Mouse (Mus musculus): ENCODE data around the gene Gpr83. TPM values are rescaled to one million over a fixed set of nuclear protein-coding genes. Genes with fewer than 3 reads are reported as not detected.

Gene Gpr83
- polyA plus RNA-seq (2012), result not detected in 2 replicates

DNA sequence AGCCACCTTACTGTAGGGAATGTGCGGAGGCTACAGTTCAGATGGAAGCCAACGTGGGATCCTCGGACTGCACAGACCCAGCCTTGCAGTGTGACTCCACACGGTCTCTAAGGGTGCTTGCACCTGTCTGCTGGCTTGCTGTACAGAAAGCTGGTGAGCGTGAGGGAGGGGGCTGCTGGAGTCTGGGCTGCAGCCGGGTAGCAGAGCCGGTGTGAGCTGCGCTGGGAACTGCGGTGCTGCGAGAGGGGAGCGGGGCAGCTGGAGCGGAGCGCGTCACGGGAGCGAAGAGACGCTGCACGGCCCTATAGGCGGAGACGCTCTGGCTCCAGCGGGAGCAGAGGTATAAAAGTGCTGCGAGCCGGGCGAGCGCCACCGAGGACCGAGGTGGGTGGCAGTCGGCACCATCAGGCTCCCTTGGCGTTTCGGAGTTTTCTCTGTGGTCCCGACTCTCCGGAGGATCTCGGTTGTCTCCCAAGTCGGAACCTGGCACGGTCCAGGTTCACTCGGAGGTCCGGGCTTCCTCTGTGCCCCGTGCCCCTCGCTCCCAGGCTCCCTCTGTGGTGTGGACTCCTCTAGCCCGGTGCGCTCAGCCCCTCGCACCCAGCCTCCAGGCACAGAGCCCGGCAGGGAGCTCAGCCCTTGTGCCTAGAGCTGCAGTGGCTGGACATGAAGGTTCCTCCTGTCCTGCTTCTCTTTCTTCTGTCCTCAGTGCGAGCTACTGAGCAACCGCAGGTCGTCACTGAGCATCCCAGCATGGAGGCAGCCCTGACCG, at the start of gene Gpr83:
TSS of gene Gpr83 (plus strand) at position 343 of the 772 bp plus-strand sequence.
- Histone ChIP-seq H3K4me3 (replicated peaks) (no peak within 1 kb of the TSS), H3K27me3 (ENCODE audit: control insufficient read depth) (peaks cover 43% of the 10 kb centered on the region)

DNA sequence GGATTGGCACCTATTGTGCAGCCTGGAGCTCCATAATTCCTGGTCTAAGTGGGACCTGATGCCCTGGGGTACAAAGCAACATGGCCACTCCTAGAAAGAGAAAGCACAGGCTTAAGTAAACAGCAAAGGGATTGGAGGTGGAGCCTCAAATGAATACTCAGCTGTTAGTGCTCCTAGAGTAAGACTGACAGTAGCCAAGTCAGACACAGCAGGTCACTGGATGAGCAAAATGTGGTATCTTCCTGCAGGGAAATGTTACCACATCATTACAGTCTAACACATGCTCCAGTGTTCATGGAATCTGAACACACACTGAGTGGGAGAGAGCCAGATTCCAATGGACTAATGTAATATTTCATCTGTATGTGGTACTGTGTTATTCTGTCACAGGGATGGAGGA, 38.6 kb upstream of the Gpr83 start:
- Histone ChIP-seq H3K27me3 (ENCODE audit: control insufficient read depth) (no peaks in the 10 kb centered on the region), H3K36me3 (ENCODE audit: control insufficient read depth) (peaks cover 92% of the 10 kb centered on the region), H3K4me1 (ENCODE audit: control insufficient read depth) (no peaks in the 10 kb centered on the region), H3K9me3 (ENCODE audit: control insufficient read depth, low read length) (no peaks in the 10 kb centered on the region), H3K4me3 (replicated peaks) (no peak overlapping the region)
- no peak for TF ChIP-seq GATA1 (IDR thresholded peaks at IDR 0.05; ENCODE audit: low read length)
- no peak for TF ChIP-seq TAL1 (IDR thresholded peaks at IDR 0.05; ENCODE audit: low read length)

More for the DNA sequence above, at the start of gene Gpr83:
- Histone ChIP-seq H3K4me1 (ENCODE audit: control insufficient read depth) (no peaks in the 10 kb centered on the region), H3K36me3 (ENCODE audit: control insufficient read depth) (no peaks in the 10 kb centered on the region), H3K9me3 (ENCODE audit: control insufficient read depth, low read length) (no peaks in the 10 kb centered on the region)
- TF ChIP-seq TAL1 (IDR thresholded peaks at IDR 0.05; ENCODE audit: low read length) (no peak), GATA1 (IDR thresholded peaks at IDR 0.05; ENCODE audit: low read length) (no peak)

DNA sequence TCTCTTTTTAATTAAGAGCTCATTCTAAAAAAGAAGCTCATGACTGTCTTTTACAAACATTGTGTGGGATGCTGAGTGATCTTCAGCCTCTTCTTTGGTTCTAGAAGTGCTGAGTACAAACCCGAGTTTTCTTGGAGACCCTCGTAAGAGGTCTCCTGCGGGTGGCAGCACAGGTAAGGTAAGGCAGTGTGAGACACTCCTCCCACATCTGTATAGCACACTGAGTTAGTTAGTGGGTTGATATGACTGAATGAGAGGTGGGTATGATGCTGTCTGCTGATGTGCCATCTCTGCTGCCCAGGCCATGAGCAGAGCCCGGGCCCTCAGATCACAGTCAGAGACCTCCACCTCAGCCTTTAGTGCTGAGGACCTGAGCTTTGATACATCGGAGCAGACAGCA, 35.2 kb upstream of the Gpr83 start:
- Histone ChIP-seq H3K9me3 (ENCODE audit: control insufficient read depth, low read length) (no peaks in the 10 kb centered on the region), H3K4me3 (replicated peaks) (no peak overlapping the region), H3K36me3 (ENCODE audit: control insufficient read depth) (peaks cover 87% of the 10 kb centered on the region), H3K27me3 (ENCODE audit: control insufficient read depth) (no peaks in the 10 kb centered on the region), H3K4me1 (ENCODE audit: control insufficient read depth) (no peaks in the 10 kb centered on the region)
- no peak for TF ChIP-seq TAL1 (IDR thresholded peaks at IDR 0.05; ENCODE audit: low read length)
- no peak for TF ChIP-seq GATA1 (IDR thresholded peaks at IDR 0.05; ENCODE audit: low read length)

DNA sequence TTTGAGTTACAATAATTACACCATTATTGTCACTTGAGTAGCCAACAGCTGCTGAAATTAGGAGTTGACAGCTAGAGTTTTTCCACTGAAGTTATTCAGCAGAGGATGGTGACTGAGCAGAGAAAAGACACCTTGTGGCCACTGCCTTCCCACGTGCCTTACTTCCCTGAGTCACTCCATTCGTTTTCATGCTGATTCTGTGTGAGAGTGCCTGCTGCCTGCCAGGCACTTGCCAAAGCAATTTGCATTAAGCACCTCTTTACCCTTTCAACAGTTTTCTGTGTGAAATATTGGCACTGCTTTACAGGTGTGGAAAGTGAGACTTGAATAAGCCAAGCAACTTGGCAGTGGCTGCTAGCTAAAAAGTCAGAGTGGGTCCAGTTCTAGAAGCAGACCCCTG, 32.1 kb upstream of the Gpr83 start:
- H3K4me3 ChIP-seq (replicated peaks), result no peak overlapping the region
- no peaks in the 10 kb centered on the region for H3K9me3 ChIP-seq (ENCODE audit: control insufficient read depth, low read length)
- no peaks in the 10 kb centered on the region for H3K4me1 ChIP-seq (ENCODE audit: control insufficient read depth)
- H3K36me3 ChIP-seq (ENCODE audit: control insufficient read depth), result peaks cover 88% of the 10 kb centered on the region
- TF ChIP-seq GATA1 (IDR thresholded peaks at IDR 0.05; ENCODE audit: low read length) (no peak), TAL1 (IDR thresholded peaks at IDR 0.05; ENCODE audit: low read length) (no peak)
- H3K27me3 ChIP-seq (ENCODE audit: control insufficient read depth), result no peaks in the 10 kb centered on the region

DNA sequence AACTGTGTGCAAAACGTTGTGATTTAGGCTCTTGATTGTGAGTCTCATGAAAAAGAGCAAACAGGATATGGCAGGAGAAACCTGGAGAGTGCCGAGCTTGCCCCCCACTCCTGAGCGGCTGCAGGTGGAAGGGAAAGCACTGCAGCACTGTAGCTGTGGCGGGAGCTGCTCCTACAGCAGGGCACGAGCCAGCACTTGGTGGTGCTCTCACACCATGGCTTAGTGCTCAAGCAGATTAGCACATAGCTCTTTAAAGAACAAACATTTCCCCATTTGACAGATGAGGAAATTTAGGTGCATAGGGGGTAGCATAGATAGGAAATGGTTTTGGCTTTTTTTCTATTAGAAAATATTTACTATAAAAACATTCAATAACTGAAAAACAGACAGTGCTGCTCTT, 28.0 kb upstream of the Gpr83 start:
- Histone ChIP-seq H3K4me1 (ENCODE audit: control insufficient read depth) (no peaks in the 10 kb centered on the region), H3K4me3 (replicated peaks) (no peak overlapping the region), H3K9me3 (ENCODE audit: control insufficient read depth, low read length) (no peaks in the 10 kb centered on the region), H3K27me3 (ENCODE audit: control insufficient read depth) (no peaks in the 10 kb centered on the region), H3K36me3 (ENCODE audit: control insufficient read depth) (peaks cover 91% of the 10 kb centered on the region)
- TF ChIP-seq GATA1 (IDR thresholded peaks at IDR 0.05; ENCODE audit: low read length) (no peak), TAL1 (IDR thresholded peaks at IDR 0.05; ENCODE audit: low read length) (no peak)

DNA sequence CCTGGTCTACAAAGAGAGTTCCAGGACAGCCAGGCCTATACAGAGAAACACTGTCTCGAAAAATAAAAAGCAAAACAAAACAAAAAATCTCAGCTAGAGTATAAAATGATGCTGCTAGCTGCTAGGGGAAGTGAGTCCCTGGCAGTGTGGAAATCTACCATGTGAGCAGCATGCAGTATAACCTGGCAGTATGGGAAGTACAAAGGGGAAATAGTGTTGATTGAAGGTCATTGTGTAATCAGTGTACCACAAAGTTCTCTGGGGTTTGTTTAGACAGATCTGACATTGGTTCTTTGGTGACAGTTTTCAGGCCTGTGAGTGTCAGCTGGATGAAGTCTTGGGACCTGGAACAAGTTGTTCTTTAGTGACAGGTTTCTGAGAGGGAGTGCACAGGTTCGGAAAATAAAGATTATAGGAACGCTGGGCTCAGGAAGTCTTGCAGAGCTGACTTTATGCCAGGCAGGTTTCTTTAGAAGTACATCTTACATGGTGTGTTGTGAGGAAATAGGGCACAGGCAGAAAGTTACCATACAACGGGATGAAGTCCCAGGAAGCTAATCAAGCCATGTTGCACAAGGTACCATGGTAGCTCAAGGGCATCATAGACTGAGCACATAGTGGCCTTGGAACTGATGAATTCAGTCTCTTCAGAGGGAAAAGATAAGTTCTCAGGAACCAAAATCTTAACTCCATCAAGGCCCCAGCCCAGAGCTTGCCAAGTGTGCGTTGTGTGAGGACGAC, 24.5 kb upstream of the Gpr83 start:
- TF ChIP-seq TAL1 (IDR thresholded peaks at IDR 0.05; ENCODE audit: low read length) (no peak), GATA1 (IDR thresholded peaks at IDR 0.05; ENCODE audit: low read length) (no peak)
- Histone ChIP-seq H3K4me1 (ENCODE audit: control insufficient read depth) (no peaks in the 10 kb centered on the region), H3K27me3 (ENCODE audit: control insufficient read depth) (no peaks in the 10 kb centered on the region), H3K36me3 (ENCODE audit: control insufficient read depth) (peaks cover 71% of the 10 kb centered on the region), H3K9me3 (ENCODE audit: control insufficient read depth, low read length) (no peaks in the 10 kb centered on the region), H3K4me3 (replicated peaks) (no peak overlapping the region)

DNA sequence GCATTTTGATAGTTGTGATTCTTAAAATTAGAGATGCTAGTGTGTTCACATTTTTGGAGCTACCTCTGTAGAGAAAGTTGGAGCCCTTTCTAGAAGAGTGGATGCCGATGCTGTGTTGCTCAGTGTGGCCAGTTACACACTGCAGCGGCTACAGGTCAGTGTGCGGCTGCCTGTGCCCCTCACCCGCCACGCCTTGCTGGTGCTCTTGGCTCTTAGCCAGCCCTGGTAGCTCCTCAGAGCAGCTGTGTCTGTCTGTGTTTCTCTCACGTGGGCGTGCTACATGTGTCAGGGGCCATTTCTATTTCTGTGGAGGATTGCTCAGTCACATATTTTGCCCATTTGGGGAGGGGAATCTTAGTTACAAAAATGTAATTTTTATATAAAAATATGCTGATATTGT, 20.5 kb upstream of the Gpr83 start:
- no peak overlapping the region for H3K4me3 ChIP-seq (replicated peaks)
- peaks cover 33% of the 10 kb centered on the region for H3K36me3 ChIP-seq (ENCODE audit: control insufficient read depth)
- H3K9me3 ChIP-seq (ENCODE audit: control insufficient read depth, low read length), result no peaks in the 10 kb centered on the region
- H3K4me1 ChIP-seq (ENCODE audit: control insufficient read depth), result no peaks in the 10 kb centered on the region
- TF ChIP-seq GATA1 (IDR thresholded peaks at IDR 0.05; ENCODE audit: low read length) (no peak), TAL1 (IDR thresholded peaks at IDR 0.05; ENCODE audit: low read length) (no peak)
- no peaks in the 10 kb centered on the region for H3K27me3 ChIP-seq (ENCODE audit: control insufficient read depth)

DNA sequence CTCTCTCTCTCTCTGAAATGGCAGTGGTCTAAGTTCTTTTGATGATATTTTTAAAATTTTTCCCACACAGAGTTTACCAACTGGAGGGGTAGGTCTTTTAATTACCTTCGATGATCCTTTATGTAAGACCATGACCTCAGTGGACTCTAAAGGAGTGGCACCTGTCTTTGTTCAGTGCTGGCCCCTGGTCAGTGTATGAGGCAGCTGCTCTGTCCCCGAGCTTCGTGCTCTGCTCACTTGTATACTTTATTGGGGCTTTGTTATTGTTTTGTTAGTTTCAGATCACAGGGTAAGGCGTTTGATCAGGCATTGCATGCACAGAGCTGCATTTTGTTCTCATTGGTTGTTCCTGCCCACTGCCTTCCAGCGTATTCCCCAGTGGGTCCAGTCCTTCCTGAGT, 20.0 kb upstream of the Gpr83 start:
- H3K27me3 ChIP-seq (ENCODE audit: control insufficient read depth), result no peaks in the 10 kb centered on the region
- TF ChIP-seq GATA1 (IDR thresholded peaks at IDR 0.05; ENCODE audit: low read length) (no peak), TAL1 (IDR thresholded peaks at IDR 0.05; ENCODE audit: low read length) (no peak)
- no peaks in the 10 kb centered on the region for H3K4me1 ChIP-seq (ENCODE audit: control insufficient read depth)

More for the DNA sequence above, 20.0 kb upstream of the Gpr83 start:
- Histone ChIP-seq H3K4me3 (replicated peaks) (no peak overlapping the region), H3K9me3 (ENCODE audit: control insufficient read depth, low read length) (no peaks in the 10 kb centered on the region), H3K36me3 (ENCODE audit: control insufficient read depth) (peaks cover 28% of the 10 kb centered on the region)
